Mouse (Mus musculus) thymus, adult 2 months (tissue): ENCODE measurements around the gene Ubr3. TPM values are rescaled to one million over a fixed set of nuclear protein-coding genes. Genes with fewer than 3 reads are reported as not detected.

Experiments used
- DNase-seq: peaks from one replicate; pipeline ENCODE4 v3.0.0; 2021
- H3K27ac ChIP-seq: fragments of 200-500 bp; 2 replicates; pipeline ENCODE4 v1.5.1; 2012; ENCODE audit warnings: low read length, control low read depth; ENCODE audit not compliant: control insufficient read depth, insufficient read depth
- H3K27me3 ChIP-seq: fragments of 200-500 bp; 2 replicates; pipeline ENCODE4 v1.6.1; 2012; ENCODE audit warnings: mild to moderate bottlenecking, low read length, moderate library complexity, mixed read lengths; ENCODE audit not compliant: control insufficient read depth, insufficient read depth
- H3K36me3 ChIP-seq: fragments of 200-500 bp; 2 replicates; pipeline ENCODE4 v1.6.1; 2012; ENCODE audit warnings: mild to moderate bottlenecking, low read length, moderate library complexity; ENCODE audit not compliant: control insufficient read depth, insufficient read depth
- H3K4me1 ChIP-seq: fragments of 200-500 bp; replicated peaks from 2 replicates; pipeline ENCODE4 v1.6.1; 2012; ENCODE audit warnings: low read length; ENCODE audit not compliant: control insufficient read depth, insufficient read depth
- H3K4me3 ChIP-seq: fragments of 200-500 bp; 2 replicates; pipeline ENCODE4 v1.5.1; 2012; ENCODE audit warnings: mild to moderate bottlenecking, low read length, control low read depth, moderate library complexity; ENCODE audit not compliant: control insufficient read depth, insufficient read depth
- CTCF ChIP-seq: fragments of 200-500 bp; IDR thresholded peaks from 2 replicates; pipeline ENCODE4 v1.5.1; 2012; ENCODE audit warnings: mild to moderate bottlenecking, control low read depth, low read length, moderate library complexity, borderline replicate concordance; ENCODE audit not compliant: control insufficient read depth, poor library complexity, insufficient read depth; ENCODE audit errors: extremely low read depth
- POLR2A ChIP-seq: fragments of 200-500 bp; IDR thresholded peaks from 2 replicates; pipeline ENCODE4 v1.6.1; 2012; ENCODE audit warnings: mild to moderate bottlenecking, low read length, control low read depth, moderate library complexity; ENCODE audit not compliant: control insufficient read depth, poor library complexity, insufficient read depth; ENCODE audit errors: extremely low read depth
- WGBS: fragments of 180-500 bp; shearing (Covaris S2); methylation state at CpG from one replicate; pipeline ENCODE4 v1.1.7; 2018; 5-methylcytosine and 5-hydroxymethylcytosine counted together
- polyA plus RNA-seq: library from polyadenylated mRNA; depleted of rRNA; stranded (reverse); fragments of >200 nt; gene quantifications from 2 replicates; pipeline ENCODE4 v1.2.3, GENCODE M21; 2012

Ubr3 gene
- polyA plus RNA-seq, 1 experiment, result 13.7 TPM

- H3K27ac ChIP-seq, result no peak overlapping the region
- 24% methylated on average over 2 of the region's 2 CpGs for WGBS
- no peaks in the 10 kb centered on the region for H3K27me3 ChIP-seq
- peaks cover 16% of the 10 kb centered on the region for H3K36me3 ChIP-seq
- H3K4me1 ChIP-seq, result no peaks in the 10 kb centered on the region
- DNase-seq, result no peak
- H3K4me3 ChIP-seq, result no peak overlapping the region
- TF ChIP-seq CTCF, result no peak
Observed at GRCm38 (mm10) chr2:69994779-69995178, 97.7 kb downstream of the Ubr3 start.

DNA sequence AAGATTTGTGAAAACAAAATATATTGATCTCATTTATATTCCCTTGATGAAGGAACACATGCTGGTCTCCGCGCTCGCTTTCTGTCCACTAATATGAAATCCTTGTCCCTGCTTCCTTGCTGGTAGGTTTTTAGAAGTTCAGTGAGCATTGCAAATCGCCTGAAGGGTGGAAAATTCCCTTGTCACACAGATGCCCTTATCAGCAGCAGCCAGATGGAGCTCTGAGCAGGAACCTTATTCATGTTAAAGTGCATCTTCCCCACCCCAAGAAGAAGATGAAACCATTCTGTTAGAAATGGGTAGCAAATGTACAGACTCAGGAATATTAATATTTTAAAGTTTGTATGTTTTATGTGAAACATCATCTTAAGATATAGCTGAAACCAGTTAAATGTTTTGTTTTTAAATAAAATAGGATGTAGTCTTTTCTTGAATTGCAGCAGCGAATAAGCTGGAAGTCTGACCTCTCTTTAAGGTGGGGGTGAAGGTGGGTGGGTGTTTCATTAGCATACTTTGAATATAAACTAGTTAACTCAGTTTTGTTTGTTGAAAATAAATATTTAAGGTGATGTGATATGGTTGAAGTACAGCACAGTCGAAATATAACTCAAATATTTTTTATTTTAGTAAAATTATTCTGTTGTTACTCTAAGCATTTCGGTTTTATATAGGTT is 102.2 kb downstream of the Ubr3 start:
- Histone ChIP-seq H3K27me3 (no peaks in the 10 kb centered on the region), H3K4me3 (no peak overlapping the region), H3K27ac (no peak overlapping the region), H3K36me3 (peaks cover 9% of the 10 kb centered on the region; the same call in 1 of the 2 replicates), H3K4me1 (no peaks in the 10 kb centered on the region)
- no peak for DNase-seq
- no peak for TF ChIP-seq POLR2A
- no peak for TF ChIP-seq CTCF
- WGBS, result 97% methylated on average over 7 of the region's 7 CpGs

GRCm38 (mm10) chr2:70000316-70000715 is 103.3 kb downstream of the Ubr3 start:
- Histone ChIP-seq H3K4me3 (no peak overlapping the region), H3K4me1 (no peaks in the 10 kb centered on the region), H3K27me3 (no peaks in the 10 kb centered on the region), H3K27ac (no peak overlapping the region), H3K36me3 (peaks cover 9% of the 10 kb centered on the region; the same call in 1 of the 2 replicates)
- TF ChIP-seq CTCF, result no peak
- no peak for TF ChIP-seq POLR2A
- 96% methylated on average over 6 of the region's 6 CpGs for WGBS
- no peak for DNase-seq

DNA sequence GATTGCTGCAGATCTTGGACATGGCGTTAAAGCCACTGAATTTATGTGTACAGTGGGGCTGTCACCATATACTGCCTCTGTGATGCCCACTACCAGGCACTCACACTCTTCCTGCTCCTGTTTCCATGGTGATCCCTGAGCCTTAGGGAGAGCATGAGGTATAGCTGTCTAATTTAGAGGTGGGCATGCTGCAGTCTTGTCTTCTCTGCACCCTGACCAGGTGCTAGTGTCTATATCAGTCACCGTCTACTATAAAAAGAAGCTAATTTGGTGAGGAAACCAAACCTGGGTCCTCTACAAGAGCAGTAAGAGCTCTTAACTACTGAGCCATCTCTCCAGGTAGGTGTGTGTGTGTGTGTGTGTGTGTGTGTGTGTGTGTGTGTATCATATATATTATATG is 109.4 kb downstream of the Ubr3 start:
- DNase-seq, result no peak
- H3K27me3 ChIP-seq, result no peaks in the 10 kb centered on the region
- TF ChIP-seq CTCF (no peak), POLR2A (no peak)
- no peak overlapping the region for H3K27ac ChIP-seq
- H3K36me3 ChIP-seq, result peaks cover 11% of the 10 kb centered on the region
- whole genome bisulfite sequencing, result 100% methylated on average over 2 of the region's 2 CpGs
- H3K4me3 ChIP-seq, result no peak overlapping the region
- no peaks in the 10 kb centered on the region for H3K4me1 ChIP-seq

GRCm38 (mm10) chr2:70012941-70013340 is 115.9 kb downstream of the Ubr3 start:
- 99% methylated on average over 8 of the region's 8 CpGs for WGBS
- peaks cover 24% of the 10 kb centered on the region for H3K36me3 ChIP-seq
- no peaks in the 10 kb centered on the region for H3K27me3 ChIP-seq
- no peak for DNase-seq
- H3K4me1 ChIP-seq, result no peaks in the 10 kb centered on the region
- TF ChIP-seq POLR2A (no peak), CTCF (no peak)
- no peak overlapping the region for H3K4me3 ChIP-seq
- no peak overlapping the region for H3K27ac ChIP-seq

DNA sequence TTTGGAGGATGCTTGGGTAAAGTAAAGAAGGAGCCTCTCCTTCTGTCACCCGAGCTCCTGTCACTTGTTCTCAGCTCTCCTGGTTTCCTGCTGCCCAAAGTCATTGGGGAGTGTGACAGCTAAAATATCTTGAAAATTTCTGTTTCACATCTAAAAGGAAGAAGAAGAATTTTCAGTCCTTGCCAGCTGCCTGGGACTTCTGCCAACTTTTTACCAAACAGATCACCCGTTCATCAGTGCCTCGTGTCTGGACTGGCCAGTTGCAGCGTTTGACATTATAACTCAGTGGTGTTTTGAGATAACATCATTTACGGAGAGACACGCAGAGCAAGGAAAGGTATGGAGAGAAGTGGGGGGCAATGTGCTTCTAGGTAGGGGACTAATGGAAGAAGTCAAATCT is 121.2 kb downstream of the Ubr3 start:
- 85% methylated on average over 6 of the region's 6 CpGs for WGBS
- no peak for TF ChIP-seq CTCF
- no peak for TF ChIP-seq POLR2A
- Histone ChIP-seq H3K4me3 (no peak overlapping the region), H3K36me3 (peaks cover 43% of the 10 kb centered on the region), H3K27me3 (no peaks in the 10 kb centered on the region), H3K4me1 (no peaks in the 10 kb centered on the region), H3K27ac (no peak overlapping the region)
- no peak for DNase-seq

- Histone ChIP-seq H3K4me3 (no peak overlapping the region), H3K27me3 (no peaks in the 10 kb centered on the region), H3K4me1 (no peaks in the 10 kb centered on the region), H3K27ac (no peak overlapping the region), H3K36me3 (peaks cover 28% of the 10 kb centered on the region)
- WGBS, result 96% methylated on average over 2 of the region's 2 CpGs
- TF ChIP-seq POLR2A (no peak), CTCF (no peak)
- no peak for DNase-seq
Observed at GRCm38 (mm10) chr2:70024454-70024853, 127.4 kb downstream of the Ubr3 start.
